Mouse (Mus musculus): ENCODE data around the gene Sesn1.

GRCm38 (mm10) chr10:41878344-41878743 lies 68.6 kb downstream of the Sesn1 start:
- no peak for TF ChIP-seq CTCF (IDR thresholded peaks at IDR 0.05)
- no peak for TF ChIP-seq EP300 (IDR thresholded peaks at IDR 0.05)
